Mouse (Mus musculus) embryonic facial prominence, embryonic 12.5 days (tissue): Measurements from ENCODE around the gene Syn3. TPM values are rescaled to one million over a fixed set of nuclear protein-coding genes. Genes with fewer than 3 reads are reported as not detected.

Experiments
- ATAC-seq: fragments of 200-750 bp; cut with Nextera tagmentation; 2 replicates; pipeline ENCODE4 v1.8.0; 2017; ENCODE audit not compliant: insufficient number of reproducible peaks, insufficient read depth, low FRiP score, low TSS enrichment
- H3K27ac ChIP-seq: fragments of 300-500 bp; sonication (generic); 2 replicates; pipeline ENCODE4 v1.5.1; 2016; ENCODE audit warnings: mild to moderate bottlenecking
- H3K27me3 ChIP-seq: fragments of 300-500 bp; sonication (generic); 2 replicates; pipeline ENCODE4 v1.6.1; 2016; ENCODE audit warnings: mild to moderate bottlenecking, moderate library complexity
- H3K36me3 ChIP-seq: fragments of 300-500 bp; sonication (generic); 2 replicates; pipeline ENCODE4 v1.6.1; 2016; ENCODE audit warnings: mild to moderate bottlenecking
- H3K4me1 ChIP-seq: fragments of 300-500 bp; sonication (generic); 2 replicates; pipeline ENCODE4 v1.6.1; 2016
- H3K4me2 ChIP-seq: fragments of 300-500 bp; sonication (generic); replicated peaks from 2 replicates; pipeline ENCODE4 v1.6.1; 2016; ENCODE audit warnings: mild to moderate bottlenecking, moderate library complexity
- H3K4me3 ChIP-seq: fragments of 300-500 bp; sonication (generic); 2 replicates; pipeline ENCODE4 v1.5.1; 2016; ENCODE audit warnings: mild to moderate bottlenecking
- H3K9ac ChIP-seq: fragments of 300-500 bp; sonication (generic); 2 replicates; pipeline ENCODE4 v1.6.1; 2016; ENCODE audit warnings: mild to moderate bottlenecking, moderate library complexity
- H3K9me3 ChIP-seq: fragments of 300-500 bp; sonication (generic); 2 replicates; pipeline ENCODE4 v1.6.1; 2016; ENCODE audit warnings: mild to moderate bottlenecking, moderate library complexity
- WGBS: fragments of 180-500 bp; shearing (Covaris S2); methylation state at CpG from one replicate; pipeline ENCODE4 v1.1.7; 2016; 5-methylcytosine and 5-hydroxymethylcytosine counted together
- polyA plus RNA-seq: library from polyadenylated mRNA; unstranded; fragments of >200 nt; fragmentation: Nextera tagmentation; extraction: Ambion mirVana; gene quantifications from 2 replicates; pipeline ENCODE4 v1.2.1, GENCODE M21; 2016

Syn3 gene
- polyA plus RNA-seq, 1 experiment from 2014 or later: 4.0 TPM

- Histone ChIP-seq H3K36me3 (no peaks in the 10 kb centered on the region), H3K27me3 (no peaks in the 10 kb centered on the region), H3K4me2 (no peak overlapping the region), H3K27ac (no peak overlapping the region), H3K9ac (no peak overlapping the region), H3K4me3 (no peak overlapping the region), H3K9me3 (no peaks in the 10 kb centered on the region), H3K4me1 (peaks cover 3% of the 10 kb centered on the region; the same call in 1 of the 2 replicates)
- 81% methylated on average over 1 of the region's 1 CpGs for WGBS
- no peak for ATAC-seq
Observed at GRCm38 (mm10) chr10:86313448-86313847, 185.2 kb downstream of the Syn3 start.

- H3K36me3 ChIP-seq: no peaks in the 10 kb centered on the region
- no peak overlapping the region for H3K4me3 ChIP-seq
- no peak overlapping the region for H3K9ac ChIP-seq
- no peaks in the 10 kb centered on the region for H3K9me3 ChIP-seq
- H3K4me2 ChIP-seq: no peak overlapping the region
- ATAC-seq: no peak
- H3K27ac ChIP-seq: no peak overlapping the region
- H3K27me3 ChIP-seq: no peaks in the 10 kb centered on the region
- WGBS: 96% methylated on average over 3 of the region's 3 CpGs
- H3K4me1 ChIP-seq: peaks cover 3% of the 10 kb centered on the region; the same call in 1 of the 2 replicates
Observed at GRCm38 (mm10) chr10:86312976-86313375, 185.7 kb downstream of the Syn3 start.

- Histone ChIP-seq H3K27me3 (no peaks in the 10 kb centered on the region), H3K9ac (no peak overlapping the region), H3K27ac (peak overlapping the region; percentile 17; the same call in 1 of the 2 replicates), H3K4me1 (peaks cover 1% of the 10 kb centered on the region; the same call in 1 of the 2 replicates), H3K4me2 (no peak overlapping the region), H3K4me3 (no peak overlapping the region), H3K36me3 (peaks cover 11% of the 10 kb centered on the region; the same call in 1 of the 2 replicates), H3K9me3 (no peaks in the 10 kb centered on the region)
- no peak for ATAC-seq
- 78% methylated on average over 6 of the region's 6 CpGs for WGBS
Observed at GRCm38 (mm10) chr10:86310527-86310926, 188.2 kb downstream of the Syn3 start.

- H3K4me3 ChIP-seq: no peak overlapping the region
- H3K4me1 ChIP-seq: peaks cover 23% of the 10 kb centered on the region
- H3K36me3 ChIP-seq: peaks cover 11% of the 10 kb centered on the region; the same call in 1 of the 2 replicates
- H3K9ac ChIP-seq: no peak overlapping the region
- no peaks in the 10 kb centered on the region for H3K27me3 ChIP-seq
- H3K27ac ChIP-seq: no peak overlapping the region
- ATAC-seq: no peak
- H3K4me2 ChIP-seq: no peak overlapping the region
- H3K9me3 ChIP-seq: no peaks in the 10 kb centered on the region
- WGBS: 88% methylated on average over 4 of the region's 4 CpGs
Observed at GRCm38 (mm10) chr10:86307235-86307634, 191.5 kb downstream of the Syn3 start.

- 15% methylated on average over 2 of the region's 2 CpGs for WGBS
- ATAC-seq: no peak
Observed at GRCm38 (mm10) chr10:86304583-86304982, 194.1 kb downstream of the Syn3 start.

GRCm38 (mm10) chr10:86303495-86303876 is 195.2 kb downstream of the Syn3 start:
- no peaks in the 10 kb centered on the region for H3K27me3 ChIP-seq
- H3K36me3 ChIP-seq: peaks cover 11% of the 10 kb centered on the region; the same call in 1 of the 2 replicates
- peak overlapping the region; percentile 71; the same call in 1 of the 2 replicates for H3K4me3 ChIP-seq
- H3K4me1 ChIP-seq: peaks cover 33% of the 10 kb centered on the region
- 0 out of 2 replicates have a peak overlapping the region, but pooled peaks have one; percentile 79 for H3K9ac ChIP-seq
- no peaks in the 10 kb centered on the region for H3K9me3 ChIP-seq
- peak overlapping the region; percentile 73 for H3K4me2 ChIP-seq
- no peak for ATAC-seq
- H3K27ac ChIP-seq: no peak overlapping the region
- WGBS: 66% methylated on average over 2 of the region's 2 CpGs

More at GRCm38 (mm10) chr10:86304583-86304982, 194.1 kb downstream of the Syn3 start:
- Histone ChIP-seq H3K27me3 (no peaks in the 10 kb centered on the region), H3K27ac (no peak overlapping the region), H3K4me2 (no peak overlapping the region), H3K4me3 (no peak overlapping the region), H3K9ac (no peak overlapping the region), H3K9me3 (no peaks in the 10 kb centered on the region), H3K4me1 (peaks cover 33% of the 10 kb centered on the region), H3K36me3 (peaks cover 11% of the 10 kb centered on the region; the same call in 1 of the 2 replicates)

- H3K4me3 ChIP-seq: peak overlapping the region; percentile 71
- H3K4me2 ChIP-seq: peak overlapping the region; percentile 73
- H3K27me3 ChIP-seq: no peaks in the 10 kb centered on the region
- no peak for ATAC-seq
- H3K9me3 ChIP-seq: no peaks in the 10 kb centered on the region
- peak overlapping the region; percentile 79 for H3K9ac ChIP-seq
- H3K27ac ChIP-seq: 0 out of 2 replicates have a peak overlapping the region, but pooled peaks have one; percentile 46
- 22% methylated on average over 8 of the region's 8 CpGs for WGBS
- peaks cover 11% of the 10 kb centered on the region; the same call in 1 of the 2 replicates for H3K36me3 ChIP-seq
- H3K4me1 ChIP-seq: peaks cover 33% of the 10 kb centered on the region
Observed at GRCm38 (mm10) chr10:86302761-86303494, 195.8 kb downstream of the Syn3 start.

- no peak for ATAC-seq
- Histone ChIP-seq H3K9me3 (no peaks in the 10 kb centered on the region), H3K4me2 (peak overlapping the region; percentile 73), H3K4me3 (peak overlapping the region; percentile 71), H3K4me1 (peaks cover 33% of the 10 kb centered on the region), H3K9ac (peak overlapping the region; percentile 79), H3K27ac (peak overlapping the region; percentile 46; the same call in 1 of the 2 replicates), H3K27me3 (0 out of 2 replicates have a peak, but pooled peaks cover 3% of the 10 kb centered on the region), H3K36me3 (peaks cover 10% of the 10 kb centered on the region; the same call in 1 of the 2 replicates)
- 63% methylated on average over 4 of the region's 4 CpGs for WGBS
Observed at GRCm38 (mm10) chr10:86302318-86302648, 196.4 kb downstream of the Syn3 start.

GRCm38 (mm10) chr10:86301593-86302317 is 196.9 kb downstream of the Syn3 start:
- Histone ChIP-seq H3K27ac (peak overlapping the region; percentile 46; the same call in 1 of the 2 replicates), H3K4me1 (peaks cover 33% of the 10 kb centered on the region), H3K4me3 (peak overlapping the region; percentile 71), H3K4me2 (peak overlapping the region; percentile 73), H3K9me3 (no peaks in the 10 kb centered on the region), H3K36me3 (peaks cover 6% of the 10 kb centered on the region; the same call in 1 of the 2 replicates), H3K27me3 (0 out of 2 replicates have a peak, but pooled peaks cover 3% of the 10 kb centered on the region), H3K9ac (peak overlapping the region; percentile 79)
- WGBS: 15% methylated on average over 4 of the region's 4 CpGs
- no peak for ATAC-seq

GRCm38 (mm10) chr10:86301117-86301490 is 197.6 kb downstream of the Syn3 start:
- WGBS: 3% methylated on average over 10 of the region's 10 CpGs
- no peak for ATAC-seq
- Histone ChIP-seq H3K4me3 (peak overlapping the region; percentile 71), H3K36me3 (no peaks in the 10 kb centered on the region; the same call in 1 of the 2 replicates), H3K4me2 (peak overlapping the region; percentile 73), H3K4me1 (peaks cover 33% of the 10 kb centered on the region), H3K9ac (peak overlapping the region; percentile 79), H3K27me3 (0 out of 2 replicates have a peak, but pooled peaks cover 3% of the 10 kb centered on the region), H3K27ac (peak overlapping the region; percentile 67; the same call in 1 of the 2 replicates), H3K9me3 (no peaks in the 10 kb centered on the region)

- peak within 1 kb of the TSS; percentile 73 for H3K4me2 ChIP-seq
- WGBS: under 1% methylated on average over 63 of the region's 65 CpGs
- no peaks in the 10 kb centered on the region; the same call in 1 of the 2 replicates for H3K36me3 ChIP-seq
- no peaks in the 10 kb centered on the region for H3K9me3 ChIP-seq
- H3K27ac ChIP-seq: peak within 1 kb of the TSS; percentile 67
- 0 out of 2 replicates have a peak, but pooled peaks cover 3% of the 10 kb centered on the region for H3K27me3 ChIP-seq
- H3K4me3 ChIP-seq: peak within 1 kb of the TSS; percentile 71
- peak within 1 kb of the TSS; percentile 79 for H3K9ac ChIP-seq
- peak; percentile 83 for ATAC-seq
- H3K4me1 ChIP-seq: peaks cover 38% of the 10 kb centered on the region
Observed at GRCm38 (mm10) chr10:86300293-86301116, 198.2 kb downstream of the Syn3 start, which contains the start of gene Timp3. Gene Timp3, plus strand, starts transcription at chr10:86300372.
